Mouse (Mus musculus) cerebellum, adult 9-10 months (tissue): ENCODE measurements around the gene Stradb.
A peak's percentile ranks its signal among the peaks of the same experiment; 100 is the strongest.

Experiments
- DNase-seq: peaks from one replicate; pipeline ENCODE4 v3.0.0; 2022

The Stradb gene

DNA sequence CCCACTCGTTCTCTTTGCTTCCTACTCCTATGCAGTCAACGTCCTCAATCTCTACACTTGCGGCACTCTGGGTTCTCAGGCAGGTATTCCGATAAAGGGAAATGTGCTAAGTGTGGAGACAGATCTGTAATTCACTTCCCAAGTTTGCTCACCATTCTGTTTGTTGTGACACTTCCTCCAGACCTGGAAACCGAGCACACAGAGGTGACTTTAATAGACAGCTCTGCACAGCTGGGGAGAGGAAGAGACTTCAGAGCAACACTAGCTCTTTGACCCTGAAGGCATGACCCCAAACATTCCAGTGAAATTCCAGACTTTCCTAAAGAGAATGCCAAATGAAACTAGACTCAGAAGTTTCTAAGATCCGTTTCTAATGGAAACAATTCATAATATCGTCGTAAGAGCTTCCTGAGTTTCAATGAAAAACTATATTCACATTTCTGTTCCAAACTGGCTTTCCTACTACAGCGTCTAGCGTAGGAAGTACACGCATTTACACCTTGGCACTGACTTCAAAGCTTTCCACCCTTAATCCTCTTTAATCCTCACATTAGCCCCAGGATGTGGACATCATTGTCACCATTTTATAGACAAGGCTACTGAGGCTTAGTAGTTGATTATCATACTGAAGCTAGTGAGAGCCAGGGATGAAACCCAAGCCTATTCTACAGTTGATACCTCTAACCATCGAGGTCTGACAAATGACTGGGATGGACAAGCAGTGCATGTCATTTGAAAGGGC lies 12.0 kb upstream of the Stradb start:
- DNase-seq: no peak

DNA sequence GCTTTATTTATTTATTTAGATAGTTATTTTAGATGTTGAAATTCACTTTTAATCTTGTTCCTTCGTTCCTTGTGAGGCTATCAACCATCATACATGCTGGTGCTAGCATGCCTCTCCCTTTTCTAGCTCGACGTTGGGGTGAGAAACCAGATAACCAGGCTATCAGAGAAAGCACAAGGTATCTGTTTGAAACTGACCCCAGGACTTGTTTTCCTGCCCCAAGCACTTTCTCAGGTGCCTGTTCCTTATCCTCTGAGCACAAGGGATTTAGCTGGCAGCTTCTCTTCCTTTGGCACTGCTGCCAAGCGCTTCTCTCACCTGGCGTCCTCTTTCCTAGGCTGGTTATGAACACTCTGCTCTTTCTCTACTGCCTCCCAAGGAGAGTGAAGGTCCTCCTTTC lies 10.9 kb upstream of the Stradb start:
- DNase-seq: peak; percentile 51

DNA sequence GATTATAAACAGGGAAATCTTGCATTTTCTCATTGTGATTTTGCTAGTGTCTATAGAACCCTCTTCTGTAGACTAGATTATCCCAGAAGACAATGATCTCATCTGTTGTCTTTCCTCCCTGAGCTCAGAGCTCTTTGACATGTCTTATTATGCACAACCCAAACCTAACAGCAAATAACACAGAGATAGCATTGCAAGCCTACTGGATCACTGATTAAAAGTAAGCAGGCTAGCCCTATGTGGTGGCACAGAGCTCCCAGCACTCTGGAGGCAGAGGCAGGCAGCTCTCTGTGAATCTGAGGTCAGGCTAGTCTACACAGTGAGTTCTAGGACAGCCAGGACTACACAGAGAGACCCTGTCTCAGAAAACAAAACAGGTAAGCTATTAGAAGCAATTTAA lies 10.5 kb upstream of the Stradb start:
- DNase-seq: no peak

DNA sequence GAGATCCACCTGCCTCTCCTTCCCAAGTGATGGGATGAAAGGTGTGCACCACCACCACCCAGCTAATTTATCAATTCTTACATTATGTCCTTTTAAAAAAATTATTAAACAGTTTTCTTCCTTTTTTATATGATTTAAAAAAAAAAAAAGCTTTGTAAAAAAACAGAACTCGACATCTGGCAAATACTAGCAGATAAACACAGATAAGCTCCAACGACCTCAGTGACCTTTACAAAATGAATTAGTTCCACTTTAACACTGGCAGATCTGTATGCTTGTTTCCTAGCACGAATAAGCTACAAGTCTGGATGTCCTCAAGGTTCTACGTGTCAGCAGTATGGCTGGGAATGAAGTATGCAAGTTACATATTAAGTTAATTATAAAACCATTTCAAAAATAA lies 5.8 kb upstream of the Stradb start:
- no peak for DNase-seq

DNA sequence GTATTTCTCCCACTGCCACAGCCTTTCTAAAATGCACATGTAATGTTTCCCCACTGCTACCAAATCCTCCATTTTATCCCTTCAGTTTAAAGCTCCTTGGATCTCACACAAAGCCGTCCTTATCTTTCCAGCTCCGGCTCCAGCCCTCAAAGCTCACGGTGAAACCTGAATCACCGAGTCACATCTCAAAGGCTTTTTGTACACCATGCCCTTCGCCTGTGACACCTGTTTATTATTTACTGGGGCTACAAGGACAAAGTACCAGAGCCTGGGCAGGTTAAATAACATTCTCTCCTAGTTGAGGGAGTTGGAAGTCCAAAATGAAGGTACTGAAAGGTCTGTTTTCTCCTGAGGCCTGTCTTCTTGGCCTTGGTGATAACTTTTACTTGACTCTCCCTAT lies 3.3 kb upstream of the Stradb start:
- no peak for DNase-seq

DNA sequence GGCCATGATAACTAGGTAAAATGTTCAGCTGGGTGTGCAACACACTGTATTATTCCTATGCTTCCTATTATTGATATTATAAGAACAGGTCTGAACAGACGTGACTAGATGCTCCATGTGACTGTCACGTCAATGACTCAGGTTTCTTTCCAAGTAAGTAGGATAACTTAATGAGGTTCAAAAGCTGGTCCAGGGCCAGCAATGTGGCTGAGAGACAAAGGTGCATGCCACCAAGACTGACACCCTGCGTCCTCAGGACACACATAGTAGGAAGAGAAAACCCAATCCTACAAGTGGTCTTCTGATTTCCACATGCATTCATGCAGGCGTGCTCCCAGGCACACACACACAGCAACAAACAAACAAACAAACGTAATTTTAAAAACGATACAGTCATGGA lies 2.2 kb upstream of the Stradb start:
- no peak for DNase-seq

DNA sequence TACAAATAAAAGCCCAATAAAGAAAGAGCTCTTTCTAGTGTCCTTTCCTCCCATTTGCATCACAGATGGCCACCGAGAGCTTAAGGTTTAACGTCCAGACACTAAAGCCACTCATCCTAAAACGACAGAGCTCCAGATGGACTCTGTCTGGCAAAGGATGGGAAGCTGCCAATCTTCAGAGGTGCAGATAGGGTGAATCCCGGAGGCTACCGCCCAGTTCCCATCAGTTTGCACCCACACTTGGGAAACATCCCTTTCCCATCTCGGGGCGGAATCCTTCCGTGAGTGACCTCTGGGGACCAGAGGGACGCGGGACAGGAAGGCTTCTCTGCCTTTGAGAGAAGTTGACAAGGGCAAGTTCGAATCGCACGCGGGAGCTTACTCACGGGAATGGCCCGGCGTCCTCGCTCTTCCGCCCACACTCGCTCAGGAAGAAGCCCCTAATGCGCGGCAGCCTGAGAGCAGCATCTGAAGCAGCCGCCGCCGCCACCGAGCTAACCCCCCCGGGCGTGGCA lies 414 bp upstream of the Stradb start:
- peak; percentile 86 for DNase-seq

DNA sequence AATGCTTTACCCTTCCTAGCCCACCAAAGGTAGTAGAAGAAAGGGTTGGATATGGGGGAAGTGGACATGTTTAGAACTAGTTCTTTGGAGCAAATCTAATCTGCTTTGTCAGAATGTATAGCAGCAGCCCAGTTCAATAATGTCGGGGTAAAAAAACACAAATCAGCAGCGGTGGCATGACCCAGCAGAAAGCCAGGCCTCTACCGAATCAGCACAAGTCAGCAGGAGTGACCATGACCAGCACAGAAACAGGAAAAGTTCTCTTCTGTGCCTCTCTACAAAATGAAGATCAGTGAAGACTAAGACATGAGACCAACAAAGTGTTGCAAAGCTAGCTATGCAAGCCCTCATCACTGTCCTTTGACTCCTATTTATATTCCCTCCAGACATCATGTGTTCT lies 9.0 kb downstream of the Stradb start:
- no peak for DNase-seq

DNA sequence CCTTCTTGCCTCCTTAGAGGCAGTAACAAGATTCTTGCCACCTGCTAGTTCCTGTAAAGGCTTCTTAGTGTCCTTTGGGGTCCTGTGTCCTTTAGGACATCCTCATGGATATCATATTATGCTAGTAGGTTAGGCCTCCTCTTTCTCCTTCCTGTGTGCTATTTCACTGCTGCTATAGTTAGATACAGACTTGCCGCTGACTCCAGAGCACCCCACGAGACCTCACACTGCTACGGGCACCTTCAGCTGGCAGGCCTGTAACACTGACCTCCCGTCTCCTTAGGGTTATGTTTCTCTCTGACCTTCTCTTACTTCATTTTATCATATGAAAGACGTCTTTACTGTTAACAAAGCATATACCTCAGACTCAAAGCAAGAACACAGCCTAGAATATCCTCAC lies 11.3 kb downstream of the Stradb start:
- DNase-seq: no peak

DNA sequence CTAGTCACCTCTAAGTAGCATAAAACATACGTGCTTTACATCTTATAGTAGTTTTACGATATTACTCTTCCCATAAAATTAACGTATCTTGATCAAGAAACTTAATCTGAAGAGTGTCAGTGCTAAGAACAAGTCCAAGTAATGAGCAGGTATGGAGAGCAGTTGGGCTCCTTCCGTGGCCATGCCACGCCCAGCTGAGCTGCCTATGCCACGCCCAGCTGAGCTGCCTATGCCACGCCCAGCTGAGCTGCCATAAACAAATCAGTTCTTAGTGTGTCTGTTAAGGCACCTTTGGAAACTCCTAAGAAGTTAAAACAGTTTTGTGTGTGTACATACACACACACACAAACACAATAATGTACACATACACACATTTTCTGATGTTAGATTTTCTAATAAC lies 19.8 kb downstream of the Stradb start:
- no peak for DNase-seq

DNA sequence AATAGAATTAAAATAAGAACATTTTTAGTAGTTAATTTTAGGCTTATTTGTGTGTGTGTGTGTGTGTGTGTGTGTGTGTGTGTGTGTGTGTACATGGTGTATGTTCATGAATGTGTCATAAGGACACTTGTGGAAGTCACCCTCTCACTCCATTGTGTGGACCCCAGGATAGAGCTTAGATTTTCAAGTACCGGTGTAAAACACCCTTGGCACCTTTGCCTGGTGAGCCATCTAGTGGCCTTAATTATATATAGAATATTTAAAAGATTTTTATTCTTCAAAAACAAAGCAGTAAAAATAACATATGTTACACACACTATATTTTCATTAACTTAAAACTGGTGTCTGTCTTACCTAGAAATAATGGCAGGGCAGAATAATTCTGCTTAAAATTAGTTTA lies 20.4 kb downstream of the Stradb start:
- no peak for DNase-seq

DNA sequence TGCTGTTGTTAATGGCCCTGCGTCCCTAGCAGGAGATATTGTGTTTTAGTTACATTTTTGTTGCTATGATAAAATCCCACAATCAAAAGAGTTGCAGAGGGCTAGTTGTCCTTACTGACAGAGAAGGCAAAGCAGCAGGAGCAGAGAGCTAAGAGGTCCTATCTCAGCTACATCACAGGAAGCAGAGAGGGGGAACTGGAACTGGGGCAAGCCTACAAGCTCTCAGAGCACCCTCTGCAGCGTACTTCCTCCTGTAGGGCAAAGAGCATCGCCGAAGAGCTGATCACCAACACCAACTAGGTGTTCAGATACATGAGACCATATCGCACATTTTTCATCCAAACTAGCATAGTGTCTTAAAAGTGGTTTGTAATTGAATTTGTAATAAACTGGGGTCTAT lies 22.0 kb downstream of the Stradb start:
- DNase-seq: no peak

DNA sequence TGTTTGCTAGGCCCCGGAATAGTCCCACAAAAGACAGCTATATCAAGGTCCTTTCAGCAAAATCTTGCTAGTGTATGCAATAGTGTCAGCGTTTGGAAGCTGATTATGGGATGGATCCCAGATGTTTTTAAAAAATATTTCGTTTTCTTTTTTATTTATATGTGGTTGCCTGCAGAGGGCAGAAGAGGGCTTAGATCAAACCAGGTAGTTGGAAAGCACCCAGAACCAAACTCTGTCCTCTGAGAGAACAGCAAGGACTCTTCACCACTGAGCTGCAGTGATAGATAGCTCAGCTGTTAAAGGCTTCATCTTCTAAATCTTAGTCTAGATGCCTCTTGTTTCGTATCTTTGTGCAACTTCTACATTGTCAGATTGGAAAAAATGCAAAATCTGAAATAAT lies 35.9 kb downstream of the Stradb start:
- no peak for DNase-seq

DNA sequence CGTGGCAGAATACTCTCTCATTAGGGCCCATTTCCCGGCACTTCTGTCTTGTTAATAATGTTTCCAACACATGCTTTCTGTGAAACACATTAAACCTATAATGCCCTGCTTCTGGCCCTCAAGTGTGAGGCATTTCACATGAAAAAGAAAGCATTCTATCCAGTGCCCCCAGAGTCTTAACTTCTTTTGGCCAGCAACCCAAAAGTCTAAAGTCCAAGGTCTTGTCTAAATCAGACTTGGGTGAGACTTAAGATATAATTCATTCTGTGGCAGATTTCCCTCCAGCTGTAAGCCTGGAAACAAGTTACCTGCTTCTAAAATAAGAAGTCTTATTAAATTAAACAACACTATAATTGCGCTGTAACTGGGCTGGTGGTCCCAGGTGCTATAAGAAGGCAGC lies 48.2 kb downstream of the Stradb start:
- DNase-seq: no peak

DNA sequence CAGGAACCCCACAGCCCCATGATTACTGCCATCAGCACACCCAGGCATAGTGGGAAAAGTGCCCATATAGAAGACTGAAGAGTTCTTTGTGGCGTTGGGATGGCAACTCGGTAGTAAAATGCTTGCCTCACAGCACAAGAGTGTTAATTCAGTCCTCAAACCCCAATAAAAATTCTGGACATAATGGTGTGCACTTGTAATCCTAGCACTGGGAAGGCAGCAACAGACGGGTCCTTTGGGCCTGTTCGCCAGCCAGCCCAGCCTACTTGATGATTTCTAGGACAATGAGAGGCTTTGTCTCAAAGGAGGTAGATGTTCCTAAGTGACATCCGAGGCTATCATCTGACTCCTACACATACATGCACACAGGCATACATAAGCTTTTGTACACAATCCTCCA lies 64.4 kb downstream of the Stradb start:
- DNase-seq: no peak
